Mouse (Mus musculus): Measurements from ENCODE around the gene Polr3k.

DNA sequence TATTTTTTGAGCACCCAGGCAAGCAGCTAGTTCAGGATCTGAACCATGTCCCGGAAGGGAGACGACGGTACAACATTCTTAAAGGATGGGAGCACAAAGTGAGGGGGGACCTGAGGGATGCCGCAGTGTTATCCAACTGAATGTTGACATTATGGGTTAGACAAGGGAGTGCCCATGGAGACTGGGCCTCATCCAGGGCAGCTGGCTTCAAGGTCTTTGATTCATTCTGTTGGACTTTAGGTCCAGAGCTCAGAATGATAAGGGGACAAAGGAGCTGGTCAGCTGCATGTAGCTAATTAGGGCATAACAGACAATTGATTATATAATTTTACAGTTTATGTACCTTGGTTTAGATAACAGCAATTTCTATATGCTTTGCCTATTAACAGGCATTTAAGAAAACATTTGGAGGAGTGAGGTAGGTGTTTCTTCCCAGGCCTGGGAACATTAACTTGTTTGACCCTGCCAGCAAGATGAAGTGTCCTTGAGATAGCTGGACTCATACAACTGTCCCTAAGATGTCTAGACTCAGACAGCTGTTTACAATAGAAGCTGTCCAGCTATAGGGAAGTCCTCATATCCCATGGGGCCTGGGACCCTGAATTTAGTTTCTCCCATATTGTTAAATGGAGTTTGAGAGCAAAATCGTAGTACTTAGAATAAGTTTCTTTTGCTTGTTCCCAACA lies 18.3 kb upstream of the Polr3k start:
- TF ChIP-seq POLR2A (IDR thresholded peaks at IDR 0.05; ENCODE audit: borderline replicate concordance, extremely low read depth, low read depth, low read length) (no peak), CTCF (IDR thresholded peaks at IDR 0.05; ENCODE audit: insufficient read depth, low read length) (no peak)
